Mouse (Mus musculus): ENCODE results near the gene Brk1. TPM values are rescaled to one million over a fixed set of nuclear protein-coding genes. Genes with fewer than 3 reads are reported as not detected.
A peak's percentile ranks its signal among the peaks of the same experiment; 100 is the strongest.

Gene Brk1
- polyA plus RNA-seq, 1 experiment from 2014 or later: 197 TPM

GRCm38 (mm10) chr6:113638302-113639040 lies 33.9 kb downstream of the Brk1 start, which contains the start of gene Irak2:
Irak2 (plus strand) TSS chr6:113638467.
- 8% methylated on average over 37 of the region's 37 CpGs for WGBS
- H3K4me3 ChIP-seq: peak within 1 kb of the TSS; percentile 68
- peaks cover 17% of the 10 kb centered on the region; the same call in 1 of the 2 replicates for H3K4me1 ChIP-seq
- H3K27ac ChIP-seq: peak within 1 kb of the TSS; percentile 87
- no peaks in the 10 kb centered on the region for H3K27me3 ChIP-seq (ENCODE audit: insufficient read depth, poor library complexity, severe bottlenecking)
- DNase-seq (ENCODE audit: low spot score): peak; percentile 95
- H3K9me3 ChIP-seq: no peaks in the 10 kb centered on the region
- peaks cover 3% of the 10 kb centered on the region; the same call in 1 of the 2 replicates for H3K36me3 ChIP-seq

GRCm38 (mm10) chr6:113639201-113639600 lies 34.6 kb downstream of the Brk1 start:
- Histone ChIP-seq H3K27me3 (ENCODE audit: insufficient read depth, poor library complexity, severe bottlenecking) (no peaks in the 10 kb centered on the region), H3K27ac (no peak overlapping the region), H3K36me3 (no peaks in the 10 kb centered on the region), H3K4me1 (peaks cover 17% of the 10 kb centered on the region; the same call in 1 of the 2 replicates), H3K4me3 (no peak overlapping the region), H3K9me3 (no peaks in the 10 kb centered on the region)
- no peak for DNase-seq (ENCODE audit: low spot score)
- 82% methylated on average over 4 of the region's 4 CpGs for WGBS

DNA sequence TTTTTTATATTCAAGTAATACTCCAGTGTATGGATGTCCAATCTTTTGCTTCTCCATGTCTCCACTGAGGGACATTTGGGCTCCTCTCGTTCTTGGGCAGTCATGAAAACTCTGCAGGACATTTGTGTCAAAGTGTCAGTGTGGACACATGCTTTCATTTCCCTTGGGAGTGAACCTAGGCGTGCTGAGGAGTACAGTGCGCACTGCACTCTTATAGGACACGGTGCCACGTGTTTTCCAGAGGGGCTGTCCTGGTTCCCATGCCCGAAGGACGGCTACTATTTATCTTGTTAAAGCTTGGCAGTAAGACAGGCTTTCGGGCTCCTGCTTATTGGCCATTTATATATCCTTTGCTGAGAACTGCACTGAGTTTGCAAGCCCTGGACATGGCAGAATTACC lies 38.0 kb downstream of the Brk1 start:
- Histone ChIP-seq H3K27ac (no peak overlapping the region), H3K27me3 (ENCODE audit: insufficient read depth, poor library complexity, severe bottlenecking) (no peaks in the 10 kb centered on the region), H3K4me1 (peaks cover 21% of the 10 kb centered on the region), H3K36me3 (no peaks in the 10 kb centered on the region), H3K9me3 (no peaks in the 10 kb centered on the region), H3K4me3 (no peak overlapping the region)
- no peak for DNase-seq (ENCODE audit: low spot score)
- 78% methylated on average over 8 of the region's 8 CpGs for WGBS

DNA sequence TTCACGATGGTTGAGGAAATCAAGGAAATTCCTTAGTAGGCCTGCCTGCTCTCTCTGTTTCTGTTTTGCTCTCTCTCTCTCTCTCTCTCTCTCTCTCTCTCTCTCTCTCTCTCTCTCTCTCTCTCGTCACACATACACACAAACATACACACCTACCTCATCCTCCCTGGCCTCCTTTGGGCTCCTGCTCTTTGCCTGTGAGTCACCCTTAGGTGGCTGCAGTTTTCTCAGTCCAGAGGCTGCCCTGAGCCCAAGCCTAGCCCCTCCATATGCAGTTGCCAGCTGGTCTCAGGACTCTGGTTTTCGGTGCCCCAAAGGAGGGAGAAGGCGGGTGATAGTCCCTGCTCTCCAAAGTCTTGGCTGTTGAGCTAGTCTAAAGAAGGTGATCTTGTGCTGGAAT lies 38.4 kb downstream of the Brk1 start:
- 76% methylated on average over 4 of the region's 4 CpGs for WGBS
- Histone ChIP-seq H3K27ac (no peak overlapping the region), H3K4me3 (no peak overlapping the region), H3K27me3 (ENCODE audit: insufficient read depth, poor library complexity, severe bottlenecking) (no peaks in the 10 kb centered on the region), H3K4me1 (peaks cover 21% of the 10 kb centered on the region), H3K36me3 (no peaks in the 10 kb centered on the region), H3K9me3 (no peaks in the 10 kb centered on the region)
- DNase-seq (ENCODE audit: low spot score): no peak

DNA sequence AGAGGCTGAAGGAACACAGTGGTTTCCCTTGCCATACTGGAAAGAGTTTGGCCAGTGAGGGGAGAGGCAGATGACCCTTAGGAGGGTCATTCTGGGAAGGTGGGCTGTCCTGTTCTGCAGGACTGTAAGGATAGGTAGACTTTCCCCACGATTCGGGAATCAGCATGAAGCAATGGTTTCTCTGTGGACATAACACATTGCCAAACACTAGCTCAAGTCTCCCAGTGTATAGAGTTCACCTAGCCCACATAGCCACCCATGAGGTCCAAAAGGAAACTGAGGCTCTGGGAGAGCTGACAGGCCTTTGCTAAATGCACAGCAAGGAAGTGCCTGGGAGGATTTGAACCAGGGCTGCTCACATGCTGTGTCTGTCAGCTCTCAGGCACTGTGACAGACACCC lies 39.4 kb downstream of the Brk1 start:
- no peak overlapping the region for H3K4me3 ChIP-seq
- no peaks in the 10 kb centered on the region for H3K36me3 ChIP-seq
- no peaks in the 10 kb centered on the region for H3K9me3 ChIP-seq
- no peak for DNase-seq (ENCODE audit: low spot score)
- WGBS: 89% methylated on average over 2 of the region's 2 CpGs
- peaks cover 24% of the 10 kb centered on the region for H3K4me1 ChIP-seq
- peak overlapping the region; percentile 67; the same call in 1 of the 2 replicates for H3K27ac ChIP-seq
- no peaks in the 10 kb centered on the region for H3K27me3 ChIP-seq (ENCODE audit: insufficient read depth, poor library complexity, severe bottlenecking)

GRCm38 (mm10) chr6:113644808-113645207 lies 40.2 kb downstream of the Brk1 start:
- no peak overlapping the region for H3K4me3 ChIP-seq
- H3K27ac ChIP-seq: peak overlapping the region; percentile 31; the same call in 1 of the 2 replicates
- H3K36me3 ChIP-seq: no peaks in the 10 kb centered on the region
- no peak for DNase-seq (ENCODE audit: low spot score)
- no peaks in the 10 kb centered on the region for H3K9me3 ChIP-seq
- no peaks in the 10 kb centered on the region for H3K27me3 ChIP-seq (ENCODE audit: insufficient read depth, poor library complexity, severe bottlenecking)
- WGBS: 69% methylated on average over 8 of the region's 8 CpGs
- peaks cover 24% of the 10 kb centered on the region for H3K4me1 ChIP-seq

DNA sequence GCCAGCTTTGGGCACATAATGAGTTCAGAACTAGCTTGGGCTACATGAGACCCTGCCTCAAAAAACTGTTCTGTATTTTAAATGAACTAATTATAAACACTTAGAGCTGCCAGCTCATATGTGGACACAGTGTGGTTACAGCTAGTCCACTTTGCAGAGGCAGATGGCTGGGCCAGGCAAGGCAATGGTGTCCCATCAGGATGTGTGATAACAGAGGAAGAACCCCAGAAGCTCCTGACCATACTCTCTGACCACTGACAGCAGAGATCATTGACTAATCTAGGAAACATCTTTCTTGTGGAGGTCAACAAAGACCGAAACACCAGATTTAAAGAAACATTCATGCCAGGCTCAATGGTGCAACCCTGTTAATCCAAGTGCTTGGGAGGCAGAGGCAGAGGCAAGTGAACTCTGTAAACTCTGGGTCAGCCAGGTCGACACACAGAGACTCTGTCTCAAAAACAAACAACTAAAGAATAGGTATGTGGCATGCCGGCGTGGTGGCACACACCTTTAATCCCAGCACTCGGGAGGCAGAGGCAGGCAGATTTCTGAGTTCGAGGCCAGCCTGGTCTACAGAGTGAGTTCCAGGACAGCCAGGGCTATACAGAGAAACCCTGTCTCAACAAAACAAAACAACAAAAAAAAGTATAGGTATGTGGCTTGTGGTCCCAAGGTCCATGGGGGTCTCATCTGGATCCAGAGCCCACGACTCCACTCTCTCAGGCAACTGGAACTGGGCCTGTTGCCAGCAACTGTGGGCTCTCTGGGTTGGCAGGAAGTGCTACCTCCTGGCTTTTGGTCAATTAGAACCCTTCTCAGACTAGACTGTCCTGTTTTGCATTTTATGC lies 45.0 kb downstream of the Brk1 start:
- Histone ChIP-seq H3K4me3 (no peak overlapping the region), H3K27me3 (ENCODE audit: insufficient read depth, poor library complexity, severe bottlenecking) (no peaks in the 10 kb centered on the region), H3K27ac (no peak overlapping the region), H3K36me3 (no peaks in the 10 kb centered on the region), H3K9me3 (no peaks in the 10 kb centered on the region), H3K4me1 (peaks cover 12% of the 10 kb centered on the region; the same call in 1 of the 2 replicates)
- no peak for DNase-seq (ENCODE audit: low spot score)
- 85% methylated on average over 7 of the region's 7 CpGs for WGBS

DNA sequence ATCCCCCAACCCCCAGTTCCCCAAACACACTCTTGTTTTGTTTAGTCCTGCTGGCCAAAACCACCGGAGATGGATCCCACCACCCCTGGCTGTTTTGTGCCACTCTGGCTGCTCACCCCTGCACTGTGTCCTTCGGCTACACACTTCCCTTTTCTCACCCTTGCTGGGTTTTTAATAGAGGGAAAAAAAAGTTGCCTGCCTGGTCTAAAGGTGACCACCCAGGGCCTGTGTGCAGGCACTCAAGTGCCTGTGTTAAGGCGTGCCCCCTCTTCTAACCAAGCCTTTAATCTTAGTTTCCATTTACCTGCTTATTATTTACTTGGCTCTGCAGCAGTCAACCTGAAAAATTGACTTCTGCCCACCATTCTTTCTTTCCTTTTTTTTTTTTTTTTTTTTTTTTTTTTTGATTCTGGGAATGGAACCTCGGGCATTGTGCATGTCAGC lies 45.6 kb downstream of the Brk1 start:
- Histone ChIP-seq H3K27ac (no peak overlapping the region), H3K27me3 (ENCODE audit: insufficient read depth, poor library complexity, severe bottlenecking) (no peaks in the 10 kb centered on the region), H3K9me3 (no peaks in the 10 kb centered on the region), H3K4me3 (no peak overlapping the region), H3K36me3 (no peaks in the 10 kb centered on the region), H3K4me1 (peaks cover 8% of the 10 kb centered on the region; the same call in 1 of the 2 replicates)
- WGBS: 74% methylated on average over 4 of the region's 4 CpGs
- DNase-seq (ENCODE audit: low spot score): no peak

DNA sequence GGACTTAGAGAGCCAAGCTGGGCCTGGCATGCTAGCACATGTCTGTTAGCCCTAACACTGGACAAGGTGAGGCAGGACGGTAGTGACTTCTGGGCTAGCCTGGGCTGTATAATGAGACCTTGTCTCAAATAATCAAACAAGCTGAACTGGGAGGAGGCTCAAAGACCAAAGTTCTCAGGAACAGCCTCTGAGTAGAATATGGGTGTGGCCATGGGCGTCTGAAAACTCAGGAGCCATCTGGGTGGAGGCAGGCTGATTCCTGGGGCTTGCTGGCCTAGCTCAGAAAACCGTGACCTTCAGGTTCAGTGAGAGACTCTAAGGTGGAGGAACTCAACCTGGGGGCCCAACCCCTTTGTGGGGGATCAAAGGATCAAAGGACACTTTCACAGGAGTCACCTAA lies 47.1 kb downstream of the Brk1 start:
- H3K9me3 ChIP-seq: no peaks in the 10 kb centered on the region
- peaks cover 8% of the 10 kb centered on the region; the same call in 1 of the 2 replicates for H3K4me1 ChIP-seq
- H3K36me3 ChIP-seq: no peaks in the 10 kb centered on the region
- no peak overlapping the region for H3K4me3 ChIP-seq
- no peak overlapping the region for H3K27ac ChIP-seq
- no peaks in the 10 kb centered on the region for H3K27me3 ChIP-seq (ENCODE audit: insufficient read depth, poor library complexity, severe bottlenecking)
- WGBS: 75% methylated on average over 3 of the region's 3 CpGs
- DNase-seq (ENCODE audit: low spot score): no peak

- Histone ChIP-seq H3K9me3 (no peaks in the 10 kb centered on the region), H3K4me3 (no peak overlapping the region), H3K36me3 (no peaks in the 10 kb centered on the region), H3K4me1 (peaks cover 4% of the 10 kb centered on the region; the same call in 1 of the 2 replicates), H3K27ac (no peak overlapping the region), H3K27me3 (ENCODE audit: insufficient read depth, poor library complexity, severe bottlenecking) (no peaks in the 10 kb centered on the region)
- 89% methylated on average over 7 of the region's 7 CpGs for WGBS
- no peak for DNase-seq (ENCODE audit: low spot score)
Observed at GRCm38 (mm10) chr6:113653551-113653950, 49.0 kb downstream of the Brk1 start.

DNA sequence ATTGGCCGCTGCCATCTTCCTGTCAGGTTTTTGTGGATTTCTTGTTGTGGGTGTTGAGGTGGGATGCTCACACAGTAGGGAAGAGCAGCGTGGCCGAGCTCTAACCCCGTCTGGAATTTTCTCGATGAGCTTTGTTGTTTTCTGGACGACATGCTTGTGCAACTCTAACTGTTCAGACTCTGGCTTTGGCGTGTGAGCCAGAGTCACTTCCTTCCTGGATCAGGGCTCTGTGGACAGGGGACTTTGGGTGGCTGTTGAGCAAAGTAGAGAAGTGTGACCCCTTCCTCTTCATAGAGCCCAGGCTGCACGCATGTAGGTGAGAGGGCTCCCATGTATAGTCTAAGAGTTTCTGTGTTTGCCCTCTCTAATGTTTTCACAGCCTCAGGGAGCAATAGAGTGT lies 49.5 kb downstream of the Brk1 start:
- 78% methylated on average over 8 of the region's 8 CpGs for WGBS
- Histone ChIP-seq H3K27me3 (ENCODE audit: insufficient read depth, poor library complexity, severe bottlenecking) (no peaks in the 10 kb centered on the region), H3K9me3 (no peaks in the 10 kb centered on the region), H3K36me3 (no peaks in the 10 kb centered on the region), H3K4me3 (no peak overlapping the region), H3K27ac (no peak overlapping the region), H3K4me1 (peaks cover 1% of the 10 kb centered on the region; the same call in 1 of the 2 replicates)
- no peak for DNase-seq (ENCODE audit: low spot score)

- DNase-seq (ENCODE audit: low spot score): no peak
- no peak overlapping the region for H3K27ac ChIP-seq
- H3K27me3 ChIP-seq (ENCODE audit: insufficient read depth, poor library complexity, severe bottlenecking): no peaks in the 10 kb centered on the region
- WGBS: 71% methylated on average over 16 of the region's 16 CpGs
- no peaks in the 10 kb centered on the region for H3K9me3 ChIP-seq
- peaks cover 9% of the 10 kb centered on the region for H3K4me1 ChIP-seq
- H3K36me3 ChIP-seq: no peaks in the 10 kb centered on the region
- no peak overlapping the region for H3K4me3 ChIP-seq
Observed at GRCm38 (mm10) chr6:113654753-113655397, 50.3 kb downstream of the Brk1 start.
